ENCODE assay signal across 8 mouse cellular contexts in genomic region chr11:75047066-75047465, GRCm38 (mm10).
DNase-seq lines count a peak whose midpoint lies in the region; ATAC-seq and TF ChIP-seq lines count a peak whose summit lies in the region.

No protein-coding gene starts in this region.

- peaks cover 16% of the 10 kb centered on the region for H3K36me3 ChIP-seq in midbrain, postnatal 0 days (ENCODE audit: insufficient read depth, low read length)
- H3K36me3 ChIP-seq in midbrain, embryonic 13.5 days, result peaks cover 46% of the 10 kb centered on the region
- H3K36me3 ChIP-seq in embryonic facial prominence, embryonic 11.5 days (replicated peaks; ENCODE audit: control insufficient read depth, insufficient read depth, low read depth, low read length), result no peaks in the 10 kb centered on the region
- H3K36me3 ChIP-seq in heart, embryonic 13.5 days, result peaks cover 18% of the 10 kb centered on the region
- H3K36me3 ChIP-seq in liver, postnatal 0 days (replicated peaks; ENCODE audit: insufficient read depth, low read length), result peaks cover 9% of the 10 kb centered on the region; the same call in 1 of the 2 replicates

- H3K4me2 ChIP-seq in midbrain, postnatal 0 days (ENCODE audit: low read depth, low read length, poor library complexity, severe bottlenecking), result no peak overlapping the region
- no peak overlapping the region for H3K4me2 ChIP-seq in midbrain, embryonic 13.5 days (replicated peaks)
- no peak overlapping the region for H3K4me2 ChIP-seq in embryonic facial prominence, embryonic 11.5 days (ENCODE audit: low read depth, low read length)
- H3K4me2 ChIP-seq in heart, embryonic 13.5 days, result peak overlapping the region; percentile 24; the same call in 1 of the 2 replicates
- no peak overlapping the region for H3K4me2 ChIP-seq in liver, postnatal 0 days (ENCODE audit: low read depth, low read length)

- H3K9ac ChIP-seq in midbrain, postnatal 0 days (replicated peaks; ENCODE audit: low read length, poor library complexity, severe bottlenecking), result no peak overlapping the region
- H3K9ac ChIP-seq in midbrain, embryonic 13.5 days (replicated peaks), result no peak overlapping the region
- H3K9ac ChIP-seq in embryonic facial prominence, embryonic 11.5 days (replicated peaks; ENCODE audit: low read length), result no peak overlapping the region
- no peak overlapping the region for H3K9ac ChIP-seq in heart, embryonic 13.5 days
- no peak overlapping the region for H3K9ac ChIP-seq in liver, postnatal 0 days (replicated peaks)

- H3K4me3 ChIP-seq in midbrain, postnatal 0 days (ENCODE audit: low read depth, low read length), result no peak overlapping the region
- H3K4me3 ChIP-seq in midbrain, embryonic 13.5 days (replicated peaks), result no peak overlapping the region
- H3K4me3 ChIP-seq in embryonic facial prominence, embryonic 11.5 days (ENCODE audit: low read depth, low read length), result no peak overlapping the region
- H3K4me3 ChIP-seq in heart, embryonic 13.5 days, result no peak overlapping the region
- H3K4me3 ChIP-seq in liver, postnatal 0 days (ENCODE audit: low read depth, low read length), result no peak overlapping the region

- H3K27ac ChIP-seq in midbrain, postnatal 0 days (ENCODE audit: low read depth, low read length), result no peak overlapping the region
- no peak overlapping the region for H3K27ac ChIP-seq in midbrain, embryonic 13.5 days
- no peak overlapping the region for H3K27ac ChIP-seq in embryonic facial prominence, embryonic 11.5 days (replicated peaks; ENCODE audit: low read depth, low read length)
- H3K27ac ChIP-seq in heart, embryonic 13.5 days (replicated peaks), result peak overlapping the region; percentile 85
- no peak overlapping the region for H3K27ac ChIP-seq in liver, postnatal 0 days (ENCODE audit: low read depth)

- TF ChIP-seq EP300 in liver, postnatal 0 days (IDR thresholded peaks at IDR 0.05; ENCODE audit: low read depth), result no peak

- H3K9me3 ChIP-seq in midbrain, postnatal 0 days (ENCODE audit: low read length), result no peaks in the 10 kb centered on the region
- H3K9me3 ChIP-seq in midbrain, embryonic 13.5 days, result no peaks in the 10 kb centered on the region
- no peaks in the 10 kb centered on the region for H3K9me3 ChIP-seq in embryonic facial prominence, embryonic 11.5 days (replicated peaks; ENCODE audit: control insufficient read depth, low read length)
- H3K9me3 ChIP-seq in heart, embryonic 13.5 days, result no peaks in the 10 kb centered on the region
- H3K9me3 ChIP-seq in liver, postnatal 0 days (ENCODE audit: low read length), result no peaks in the 10 kb centered on the region

- peak; percentile 68 for DNase-seq in midbrain, postnatal 0 days (ENCODE audit: low spot score)
- DNase-seq in embryonic facial prominence, embryonic 11.5 days (ENCODE audit: low spot score), result peak; percentile 75
- DNase-seq in kidney, postnatal 25 days, result peak; percentile 95 to 97
- DNase-seq in liver, postnatal 0 days, result peak; percentile 72
- DNase-seq in right cerebral cortex, postnatal 4 days, result peak; percentile 32
- no peak for DNase-seq in B cell, adult 2 months

- WGBS in midbrain, postnatal 0 days, result 58% methylated on average over 6 of the region's 6 CpGs
- 80% methylated on average over 6 of the region's 6 CpGs for WGBS in midbrain, embryonic 13.5 days
- 52% methylated on average over 6 of the region's 6 CpGs for WGBS in embryonic facial prominence, embryonic 11.5 days
- 32% methylated on average over 6 of the region's 6 CpGs for WGBS in heart, embryonic 13.5 days
- 63% methylated on average over 6 of the region's 6 CpGs for WGBS in liver, postnatal 0 days (ENCODE audit: insufficient replicate concordance)

- H3K4me1 ChIP-seq in midbrain, postnatal 0 days (ENCODE audit: insufficient read depth, low read length), result no peaks in the 10 kb centered on the region
- 0 out of 2 replicates have a peak, but pooled peaks cover 7% of the 10 kb centered on the region for H3K4me1 ChIP-seq in midbrain, embryonic 13.5 days (replicated peaks)
- peaks cover 4% of the 10 kb centered on the region for H3K4me1 ChIP-seq in embryonic facial prominence, embryonic 11.5 days (ENCODE audit: control insufficient read depth, insufficient read depth, low read length)
- peaks cover 72% of the 10 kb centered on the region for H3K4me1 ChIP-seq in heart, embryonic 13.5 days
- peaks cover 47% of the 10 kb centered on the region for H3K4me1 ChIP-seq in liver, postnatal 0 days (ENCODE audit: insufficient read depth)

- no peaks in the 10 kb centered on the region for H3K27me3 ChIP-seq in midbrain, postnatal 0 days (ENCODE audit: insufficient read depth, low read length)
- no peaks in the 10 kb centered on the region for H3K27me3 ChIP-seq in midbrain, embryonic 13.5 days
- H3K27me3 ChIP-seq in embryonic facial prominence, embryonic 11.5 days (ENCODE audit: control insufficient read depth, insufficient read depth, low read length), result no peaks in the 10 kb centered on the region
- no peaks in the 10 kb centered on the region for H3K27me3 ChIP-seq in heart, embryonic 13.5 days (replicated peaks)
- H3K27me3 ChIP-seq in liver, postnatal 0 days (ENCODE audit: insufficient read depth, low read length), result no peaks in the 10 kb centered on the region

- no peak for ATAC-seq in midbrain, postnatal 0 days (ENCODE audit: low FRiP score)
- ATAC-seq in midbrain, embryonic 13.5 days, result no peak
- ATAC-seq in embryonic facial prominence, embryonic 11.5 days (replicated peaks; ENCODE audit: insufficient number of reproducible peaks, low FRiP score, low TSS enrichment, low read depth), result peak; percentile 69; the same call in 1 of the 2 replicates
- peak; percentile 47; the same call in 1 of the 2 replicates for ATAC-seq in heart, embryonic 13.5 days (ENCODE audit: extremely low read depth, insufficient number of reproducible peaks, low FRiP score, low TSS enrichment)
- ATAC-seq in liver, postnatal 0 days, result peak; percentile 63

- no peak for TF ChIP-seq CTCF in midbrain, postnatal 0 days (IDR thresholded peaks at IDR 0.05)
- TF ChIP-seq CTCF in liver, postnatal 0 days (IDR thresholded peaks at IDR 0.05; ENCODE audit: low read depth), result no peak

Comparison
In these comparisons a context has a peak if more than half of its experiments do, and no peak if none do; other contexts are left out.
1. ATAC-seq: peak in embryonic facial prominence, embryonic 11.5 days (single experiment), heart, embryonic 13.5 days (single experiment) and liver, postnatal 0 days (single experiment); none in midbrain, postnatal 0 days (single experiment) and midbrain, embryonic 13.5 days (single experiment).
2. DNase-seq: peak in midbrain, postnatal 0 days (single experiment), embryonic facial prominence, embryonic 11.5 days (single experiment), kidney, postnatal 25 days (2 of 2), liver, postnatal 0 days (single experiment) and right cerebral cortex, postnatal 4 days (single experiment); none in B cell, adult 2 months (0 of 2).